Mouse (Mus musculus) liver, embryonic 11.5 days (tissue): Measurements from ENCODE around the gene Phf3. TPM values are rescaled to one million over a fixed set of nuclear protein-coding genes. Genes with fewer than 3 reads are reported as not detected.

Experiments used
- ATAC-seq: fragments of 200-750 bp; cut with Nextera tagmentation; replicated peaks from 2 replicates; pipeline ENCODE4 v1.8.0; 2017; ENCODE audit warnings: moderate number of reproducible peaks, mild to moderate bottlenecking, moderate TSS enrichment, moderate library complexity; ENCODE audit not compliant: low FRiP score
- DNase-seq: peaks from one replicate; pipeline ENCODE4 v3.0.0-alpha.2; 2017; ENCODE audit warnings: low spot score
- H3K27ac ChIP-seq: fragments of 300-500 bp; sonication (generic); 2 replicates; pipeline ENCODE4 v1.5.1; 2014; ENCODE audit warnings: mild to moderate bottlenecking, low read depth, low read length, control low read depth
- H3K27me3 ChIP-seq: fragments of 300-500 bp; sonication (generic); replicated peaks from 2 replicates; pipeline ENCODE4 v1.6.1; 2014; ENCODE audit warnings: low read length, mixed read lengths; ENCODE audit not compliant: control insufficient read depth, insufficient read depth
- H3K36me3 ChIP-seq: fragments of 300-500 bp; sonication (generic); 2 replicates; pipeline ENCODE4 v1.6.1; 2014; ENCODE audit warnings: mild to moderate bottlenecking, low read length, moderate library complexity, mixed read lengths; ENCODE audit not compliant: control insufficient read depth, insufficient read depth
- H3K4me1 ChIP-seq: fragments of 300-500 bp; sonication (generic); replicated peaks from 2 replicates; pipeline ENCODE4 v1.6.1; 2014; ENCODE audit warnings: low read length, mixed read lengths; ENCODE audit not compliant: control insufficient read depth, insufficient read depth
- H3K4me2 ChIP-seq: fragments of 300-500 bp; sonication (generic); 2 replicates; pipeline ENCODE4 v1.6.1; 2014; ENCODE audit warnings: mild to moderate bottlenecking, control low read depth, moderate library complexity
- H3K4me3 ChIP-seq: fragments of 300-500 bp; sonication (generic); 2 replicates; pipeline ENCODE4 v1.5.1; 2014; ENCODE audit warnings: low read depth, low read length, control low read depth
- H3K9ac ChIP-seq: fragments of 300-500 bp; sonication (generic); 2 replicates; pipeline ENCODE4 v1.6.1; 2014; ENCODE audit warnings: low read depth, low read length, control low read depth
- H3K9me3 ChIP-seq: fragments of 300-500 bp; sonication (generic); 2 replicates; pipeline ENCODE4 v1.6.1; 2016; ENCODE audit warnings: low read length, inconsistent platforms, mixed read lengths; ENCODE audit not compliant: control insufficient read depth
- WGBS: fragments of 180-500 bp; shearing (Covaris S2); extraction: QIAGEN DNeasy Blood & Tissue Kit; methylation state at CpG from one replicate; pipeline ENCODE4 v1.1.7; 2014; 5-methylcytosine and 5-hydroxymethylcytosine counted together
- polyA plus RNA-seq: library from polyadenylated mRNA; unstranded; fragments of >200 nt; fragmentation: Nextera tagmentation; extraction: Ambion mirVana; gene quantifications from 2 replicates; pipeline ENCODE4 v1.2.1, GENCODE M21; 2014

Gene Phf3
- polyA plus RNA-seq, 1 experiment from 2014 or later, result 27.0 TPM

GRCm38 (mm10) chr1:30850906-30851305 lies 22.8 kb downstream of the Phf3 start:
- DNase-seq (no peak), ATAC-seq (no peak)
- Histone ChIP-seq H3K4me3 (no peak overlapping the region), H3K4me1 (peaks cover 5% of the 10 kb centered on the region), H3K27me3 (no peaks in the 10 kb centered on the region), H3K4me2 (no peak overlapping the region), H3K36me3 (no peaks in the 10 kb centered on the region), H3K27ac (no peak overlapping the region), H3K9me3 (no peaks in the 10 kb centered on the region), H3K9ac (no peak overlapping the region)
- 77% methylated on average over 2 of the region's 2 CpGs for WGBS

DNA sequence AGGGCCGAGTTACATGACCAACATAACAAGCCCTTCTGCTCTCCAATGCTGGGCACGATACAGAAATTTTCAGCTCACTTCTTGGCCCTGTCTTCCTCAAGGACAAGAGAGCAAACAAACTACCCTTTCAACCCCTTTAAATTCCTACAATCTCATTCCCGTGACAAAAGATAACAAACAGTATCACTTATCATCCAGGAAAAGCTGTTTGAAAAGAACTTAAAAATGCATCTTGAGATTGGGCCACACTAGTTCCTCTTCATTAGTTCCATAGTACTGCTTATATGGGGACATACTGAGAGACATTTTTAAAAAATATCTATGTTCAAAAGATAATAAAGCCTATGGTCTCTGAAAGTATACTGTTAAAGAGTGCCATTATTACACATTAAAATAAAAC lies 23.8 kb downstream of the Phf3 start:
- 56% methylated on average over 3 of the region's 3 CpGs for WGBS
- Histone ChIP-seq H3K4me3 (no peak overlapping the region), H3K9me3 (no peaks in the 10 kb centered on the region), H3K4me2 (no peak overlapping the region), H3K4me1 (peaks cover 5% of the 10 kb centered on the region), H3K27me3 (no peaks in the 10 kb centered on the region), H3K9ac (no peak overlapping the region), H3K27ac (no peak overlapping the region), H3K36me3 (no peaks in the 10 kb centered on the region)
- no peak for ATAC-seq
- no peak for DNase-seq

- DNase-seq (no peak), ATAC-seq (no peak)
- no peak overlapping the region for H3K4me3 ChIP-seq
- H3K4me2 ChIP-seq, result no peak overlapping the region
- H3K27me3 ChIP-seq, result no peaks in the 10 kb centered on the region
- H3K27ac ChIP-seq, result no peak overlapping the region
- H3K9me3 ChIP-seq, result no peaks in the 10 kb centered on the region
- no peak overlapping the region for H3K9ac ChIP-seq
- H3K36me3 ChIP-seq, result no peaks in the 10 kb centered on the region
- WGBS, result 41% methylated on average over 1 of the region's 1 CpGs
- H3K4me1 ChIP-seq, result peaks cover 5% of the 10 kb centered on the region
Measured at GRCm38 (mm10) chr1:30847706-30848105, 26.0 kb downstream of the Phf3 start.

GRCm38 (mm10) chr1:30839662-30840061 lies 34.1 kb downstream of the Phf3 start:
- no peak overlapping the region for H3K9ac ChIP-seq
- H3K36me3 ChIP-seq, result peaks cover 13% of the 10 kb centered on the region; the same call in 1 of the 2 replicates
- 0 out of 2 replicates have a peak, but pooled peaks cover 3% of the 10 kb centered on the region for H3K4me1 ChIP-seq
- H3K27ac ChIP-seq, result no peak overlapping the region
- no peak for DNase-seq
- H3K9me3 ChIP-seq, result no peaks in the 10 kb centered on the region
- no peak overlapping the region for H3K4me3 ChIP-seq
- no peaks in the 10 kb centered on the region for H3K27me3 ChIP-seq
- no peak for ATAC-seq
- WGBS, result 82% methylated on average over 3 of the region's 3 CpGs
- H3K4me2 ChIP-seq, result no peak overlapping the region

DNA sequence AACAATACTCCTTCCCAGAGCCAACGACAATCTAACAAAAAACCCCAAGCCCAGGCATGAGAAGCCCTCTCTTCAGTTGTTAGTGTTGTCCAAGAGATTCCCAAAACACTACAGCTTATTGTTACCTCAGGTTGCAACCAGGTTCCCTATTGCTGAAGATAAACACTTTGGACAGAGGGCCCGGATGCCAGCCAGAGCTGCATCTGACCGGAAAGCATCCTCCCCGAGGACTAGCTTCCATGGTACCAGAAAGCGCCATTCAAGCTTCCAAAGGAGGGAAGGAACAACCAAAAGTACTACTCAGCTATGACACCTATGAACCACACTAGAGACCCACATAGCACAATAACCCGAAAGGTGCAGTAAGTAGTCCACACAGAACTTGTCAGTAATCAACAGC lies 38.2 kb downstream of the Phf3 start:
- Histone ChIP-seq H3K27me3 (no peaks in the 10 kb centered on the region), H3K9ac (no peak overlapping the region), H3K4me3 (no peak overlapping the region), H3K27ac (no peak overlapping the region), H3K9me3 (no peaks in the 10 kb centered on the region), H3K4me2 (no peak overlapping the region), H3K4me1 (0 out of 2 replicates have a peak, but pooled peaks cover 3% of the 10 kb centered on the region), H3K36me3 (peaks cover 21% of the 10 kb centered on the region)
- no peak for DNase-seq
- 93% methylated on average over 6 of the region's 6 CpGs for WGBS
- ATAC-seq, result no peak

DNA sequence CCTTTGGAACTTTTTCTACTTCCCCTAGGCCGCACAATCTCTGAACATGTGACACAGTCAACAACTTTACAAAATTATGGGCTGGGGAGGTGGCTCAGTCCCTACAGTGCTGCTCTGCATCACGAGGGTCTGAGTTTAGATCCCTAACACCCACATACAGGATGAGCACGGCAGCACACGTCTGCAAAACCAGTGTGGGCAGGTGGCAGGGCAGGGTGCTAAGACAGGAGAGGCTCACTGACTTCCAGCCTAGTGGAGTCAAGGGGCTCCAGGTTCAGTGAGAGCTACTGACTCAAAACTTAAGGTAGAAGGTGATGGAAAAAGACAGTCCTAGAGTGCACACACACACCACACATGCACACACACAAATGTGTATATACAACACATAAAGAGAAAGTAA lies 40.9 kb downstream of the Phf3 start:
- ATAC-seq, result no peak
- Histone ChIP-seq H3K4me2 (no peak overlapping the region), H3K4me3 (no peak overlapping the region), H3K9me3 (no peaks in the 10 kb centered on the region), H3K4me1 (no peaks in the 10 kb centered on the region), H3K9ac (no peak overlapping the region), H3K27me3 (no peaks in the 10 kb centered on the region), H3K27ac (no peak overlapping the region), H3K36me3 (peaks cover 25% of the 10 kb centered on the region)
- 88% methylated on average over 4 of the region's 4 CpGs for WGBS
- no peak for DNase-seq

DNA sequence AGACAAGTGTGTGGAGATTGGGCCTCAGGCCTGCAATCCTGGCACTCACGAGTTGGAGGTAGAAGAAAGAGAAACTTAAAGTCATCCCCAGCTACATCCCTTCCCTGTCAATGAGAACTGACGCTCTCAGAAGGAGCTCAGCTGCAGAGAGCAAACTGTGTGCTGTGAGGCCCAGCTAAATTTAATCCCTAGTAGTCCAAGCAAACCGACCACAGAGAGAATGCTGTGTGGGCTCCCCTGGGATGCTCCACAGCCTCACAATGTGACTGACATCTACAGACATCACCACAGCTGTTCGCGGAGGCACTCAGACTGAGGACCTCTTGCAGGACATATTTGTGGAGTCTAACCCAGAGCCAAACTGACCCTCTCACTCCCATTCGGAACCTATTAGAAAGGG lies 54.3 kb downstream of the Phf3 start:
- WGBS, result 87% methylated on average over 6 of the region's 6 CpGs
- H3K9ac ChIP-seq, result no peak overlapping the region
- H3K4me3 ChIP-seq, result no peak overlapping the region
- H3K4me1 ChIP-seq, result no peaks in the 10 kb centered on the region
- no peak for ATAC-seq
- H3K4me2 ChIP-seq, result no peak overlapping the region
- H3K9me3 ChIP-seq, result no peaks in the 10 kb centered on the region
- H3K36me3 ChIP-seq, result peaks cover 19% of the 10 kb centered on the region
- H3K27ac ChIP-seq, result no peak overlapping the region
- no peaks in the 10 kb centered on the region for H3K27me3 ChIP-seq
- DNase-seq, result no peak

- no peak for DNase-seq
- 86% methylated on average over 1 of the region's 1 CpGs for WGBS
- peaks cover 30% of the 10 kb centered on the region for H3K36me3 ChIP-seq
Measured at GRCm38 (mm10) chr1:30815609-30816008, 58.1 kb downstream of the Phf3 start.

GRCm38 (mm10) chr1:30814987-30815386 lies 58.7 kb downstream of the Phf3 start:
- 89% methylated on average over 2 of the region's 2 CpGs for WGBS
- Histone ChIP-seq H3K27ac (no peak overlapping the region), H3K27me3 (no peaks in the 10 kb centered on the region), H3K9ac (no peak overlapping the region), H3K4me3 (no peak overlapping the region), H3K4me1 (no peaks in the 10 kb centered on the region), H3K9me3 (no peaks in the 10 kb centered on the region), H3K36me3 (peaks cover 28% of the 10 kb centered on the region), H3K4me2 (no peak overlapping the region)
- no peak for DNase-seq
- ATAC-seq, result no peak

More at GRCm38 (mm10) chr1:30815609-30816008, 58.1 kb downstream of the Phf3 start:
- Histone ChIP-seq H3K27me3 (no peaks in the 10 kb centered on the region), H3K4me1 (no peaks in the 10 kb centered on the region), H3K27ac (no peak overlapping the region), H3K9ac (no peak overlapping the region), H3K9me3 (no peaks in the 10 kb centered on the region), H3K4me3 (no peak overlapping the region), H3K4me2 (no peak overlapping the region)
- no peak for ATAC-seq
